Mouse (Mus musculus) megakaryocyte-erythroid progenitor cell, adult 5-6 weeks (primary cell): ENCODE measurements around the gene Zfp953. TPM values are rescaled to one million over a fixed set of nuclear protein-coding genes. Genes with fewer than 3 reads are reported as not detected.
A peak's percentile ranks its signal among the peaks of the same experiment; 100 is the strongest.

Experiments used
- ATAC-seq: replicated peaks from 2 replicates; pipeline ENCODE4 v1.8.0; 2016; ENCODE audit warnings: mild to moderate bottlenecking, inconsistent platforms; ENCODE audit not compliant: severe bottlenecking, poor library complexity, low FRiP score, low TSS enrichment
- total RNA-seq, 2 experiments: library from RNA; stranded (forward) in 1 of 2; stranded (reverse) in 1 of 2; fragments of 200-1000, 215-1000 nt in 1 of 2; fragments of >200 nt in 1 of 2; fragmentation: Nextera tagmentation in 1 of 2; gene quantifications; 2 replicates each; pipeline ENCODE4 v1.2.3; 2014 to 2017

Gene Zfp953
- total RNA-seq (2014; fragmentation: Nextera tagmentation) (6.1 and 7.5 TPM in 2 replicates), total RNA-seq (2017) (6.3 and 10.5 TPM in 2 replicates)

DNA sequence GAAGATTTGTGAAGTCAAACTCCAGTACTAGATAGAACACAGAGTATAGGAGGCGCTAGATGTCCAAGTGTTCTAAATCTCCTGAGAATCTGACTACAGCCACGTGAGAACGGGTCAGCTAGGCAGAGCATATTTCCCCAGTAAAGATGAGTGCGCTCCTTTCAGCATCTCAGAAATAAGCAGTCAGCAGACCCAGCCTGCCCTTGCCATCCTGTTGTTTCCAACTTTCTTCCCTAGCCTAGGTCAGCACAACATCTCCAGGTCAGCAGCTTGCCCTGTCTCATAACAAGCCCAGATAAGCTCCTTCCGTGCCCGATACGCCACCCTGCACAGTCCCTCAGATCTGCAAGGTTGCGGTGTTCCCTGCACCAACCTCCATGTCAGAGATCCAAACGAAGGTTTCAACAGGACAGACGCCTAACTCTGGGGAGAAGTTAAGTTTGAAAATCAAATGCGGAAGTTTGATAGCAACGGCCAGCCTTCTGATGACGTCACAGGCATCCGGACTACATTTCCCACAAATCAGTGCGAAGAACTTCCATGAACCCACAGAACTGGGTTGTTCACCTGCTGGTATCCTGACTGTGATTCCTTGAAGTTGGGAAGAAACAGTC, at the start of gene Zfp953, which contains the start of gene Gm28044:
Gene Zfp953, minus strand, starts transcription at position 475 of the 614 bp plus-strand sequence.
Gene Gm28044, minus strand, starts transcription at position 406 of the 614 bp plus-strand sequence.
- ATAC-seq = peak; percentile 91

GRCm38 (mm10) chr13:67399183-67399903, 38.9 kb upstream of the Zfp953 start, which contains the start of gene Zfp429:
Zfp429 (minus strand) TSS chr13:67399819.
- peak; percentile 98 for ATAC-seq

DNA sequence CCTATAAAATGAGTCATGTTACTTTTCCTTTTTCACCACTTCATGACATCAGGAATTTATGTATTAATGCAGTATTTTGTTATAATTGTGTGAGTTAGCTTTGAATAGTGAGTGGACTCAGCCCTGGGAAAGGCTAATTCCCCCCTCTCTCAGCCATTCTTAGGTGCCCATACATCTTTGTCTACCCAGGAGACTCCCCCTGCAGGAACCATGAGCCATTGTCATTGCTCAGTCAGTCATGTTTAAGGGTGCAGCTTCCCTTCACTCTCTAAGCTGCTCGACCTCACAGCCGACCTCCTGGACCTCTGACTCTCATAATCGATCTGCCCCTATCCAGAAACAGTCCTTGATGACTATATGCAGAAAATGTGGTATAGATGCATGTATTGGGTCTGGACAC, 15.8 kb upstream of the Zfp953 start:
- ATAC-seq = peak; percentile 78

GRCm38 (mm10) chr13:67375050-67375911, 14.9 kb upstream of the Zfp953 start, which contains the start of the genes Gm28041 and Zfp456:
Gm28041 (minus strand) TSS chr13:67375733.
Zfp456 (minus strand) TSS chr13:67375810.
- peak; percentile 97 for ATAC-seq

GRCm38 (mm10) chr13:67351854-67352253, 8.6 kb downstream of the Zfp953 start:
- ATAC-seq = no peak

GRCm38 (mm10) chr13:67343422-67343821, 17.0 kb downstream of the Zfp953 start:
- ATAC-seq = no peak

GRCm38 (mm10) chr13:67332877-67333276, 27.5 kb downstream of the Zfp953 start:
- no peak for ATAC-seq

- peak; percentile 99 for ATAC-seq
These were observed 28.2 kb downstream of the Zfp953 start, which contains the start of gene Zfp595 for GRCm38 (mm10) chr13:67332019-67332724. Zfp595 (minus strand) TSS chr13:67332570.

DNA sequence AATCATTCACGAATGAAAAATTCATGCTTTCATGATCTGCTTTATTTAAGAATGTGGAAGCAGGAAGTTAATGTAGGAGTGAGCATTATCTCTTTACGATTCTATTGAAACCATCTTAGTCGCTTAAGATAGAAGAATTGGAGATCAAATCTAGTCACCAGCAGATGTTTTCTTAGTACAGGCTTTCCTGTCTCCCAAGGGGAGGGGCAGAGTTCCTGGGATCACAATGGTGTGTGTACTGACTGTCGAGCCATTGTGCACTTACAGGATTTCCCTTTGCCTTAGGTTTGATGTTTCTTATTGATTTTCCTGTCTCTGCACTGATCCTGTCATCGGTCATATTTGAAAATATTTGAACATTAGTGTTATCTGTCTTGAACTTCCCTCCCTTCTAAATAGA, 53.7 kb downstream of the Zfp953 start:
- 0 out of 2 replicates have a peak, but pooled peaks have one; percentile 7 for ATAC-seq

DNA sequence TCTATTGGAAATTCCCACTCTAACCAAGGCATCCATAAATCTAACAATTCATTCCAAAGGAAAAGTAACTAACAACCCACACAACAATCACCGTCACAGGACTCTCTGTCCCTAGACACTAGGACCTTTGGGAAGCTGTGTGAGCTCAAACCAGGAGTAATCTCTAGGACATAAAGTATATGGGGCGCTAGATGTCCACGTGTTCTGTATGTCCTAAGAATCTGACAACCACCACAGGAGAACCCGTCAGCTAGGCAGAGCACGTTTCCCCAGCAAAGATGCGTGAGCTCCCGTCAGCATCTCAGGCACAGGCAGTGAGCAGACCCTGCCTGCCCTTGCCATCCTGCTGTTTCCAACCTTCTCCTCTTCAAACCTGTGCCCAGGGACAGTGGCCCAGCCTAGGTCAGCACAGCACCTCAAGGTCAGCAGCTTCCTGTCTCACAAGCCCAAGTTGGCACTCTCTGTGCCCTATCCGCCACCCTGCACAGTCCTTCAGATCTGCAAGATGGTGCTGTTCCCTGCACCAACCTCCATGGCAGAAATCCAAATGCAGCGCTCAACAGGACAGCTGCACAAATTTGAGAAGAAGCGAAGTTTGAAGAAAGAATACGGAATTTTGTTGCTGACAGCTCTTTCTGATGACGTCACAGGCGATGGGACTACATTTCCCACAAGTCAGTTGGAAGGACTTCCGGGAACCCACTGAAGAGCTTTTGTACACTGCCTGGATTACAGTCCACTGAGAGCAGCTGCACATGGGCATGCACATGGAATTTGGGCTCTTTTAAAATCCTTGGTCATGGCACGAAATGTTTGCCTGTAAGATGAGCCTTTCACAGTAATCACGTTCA, 54.4 kb downstream of the Zfp953 start, which contains the start of gene Zfp457:
Gene Zfp457, minus strand, starts transcription at position 664 of the 851 bp plus-strand sequence.
- peak; percentile 98 for ATAC-seq

Other genes with a start within 250 kb of the Zfp953 start
- 0.22 and 2.1 TPM in 2 replicates for gene Rslcan18, start 244.3 kb downstream of the Zfp953 start, total RNA-seq (2014; fragmentation: Nextera tagmentation)
- 0.15 and 0.99 TPM in 2 replicates for gene Rslcan18, start 244.3 kb downstream of the Zfp953 start, total RNA-seq (2017)
- 2.2 and 6.3 TPM in 2 replicates for gene Zfp759, start 238.9 kb downstream of the Zfp953 start, total RNA-seq (2014; fragmentation: Nextera tagmentation)
- 3.7 and 5.6 TPM in 2 replicates for gene Zfp759, start 238.9 kb downstream of the Zfp953 start, total RNA-seq (2017)
- 0.25 and 2.0 TPM in 2 replicates for gene Rsl1, start 187.4 kb downstream of the Zfp953 start, total RNA-seq (2014; fragmentation: Nextera tagmentation)
- gene Rsl1, start 187.4 kb downstream of the Zfp953 start, total RNA-seq (2017) = 1.8 and 5.6 TPM in 2 replicates
- 2.4 and 2.6 TPM in 2 replicates for gene Zfp455, start 166.1 kb downstream of the Zfp953 start, total RNA-seq (2014; fragmentation: Nextera tagmentation)
- gene Zfp455, start 166.1 kb downstream of the Zfp953 start, total RNA-seq (2017) = 0.38 and 2.4 TPM in 2 replicates
- gene Zfp458, start 82.1 kb downstream of the Zfp953 start, total RNA-seq (2014; fragmentation: Nextera tagmentation) = 4.6 and 9.0 TPM in 2 replicates
- gene Zfp458, start 82.1 kb downstream of the Zfp953 start, total RNA-seq (2017) = 3.1 and 4.4 TPM in 2 replicates
- gene Zfp457, start 54.1 kb downstream of the Zfp953 start, total RNA-seq (2014; fragmentation: Nextera tagmentation) = 2.5 and 4.3 TPM in 2 replicates
- gene Zfp457, start 54.1 kb downstream of the Zfp953 start, total RNA-seq (2017) = 1.0 TPM in 1 of 2 replicates, not detected in the other
- 5.2 and 11.6 TPM in 2 replicates for gene Zfp595, start 28.0 kb downstream of the Zfp953 start, total RNA-seq (2014; fragmentation: Nextera tagmentation)
- gene Zfp595, start 28.0 kb downstream of the Zfp953 start, total RNA-seq (2017) = 4.9 and 8.2 TPM in 2 replicates
- 6.6 and 13.8 TPM in 2 replicates for gene Gm28044, start 69 bp downstream of the Zfp953 start, total RNA-seq (2014; fragmentation: Nextera tagmentation)
- gene Gm28044, start 69 bp downstream of the Zfp953 start, total RNA-seq (2017) = 3.5 TPM in 1 of 2 replicates, not detected in the other
- gene Gm28041, start 15.1 kb upstream of the Zfp953 start, total RNA-seq (2014; fragmentation: Nextera tagmentation) = 0.66 TPM in 1 of 2 replicates, not detected in the other
- gene Gm28041, start 15.1 kb upstream of the Zfp953 start, total RNA-seq (2017) = 2.3 TPM in 1 of 2 replicates, not detected in the other
- gene Zfp456, start 15.2 kb upstream of the Zfp953 start, total RNA-seq (2014; fragmentation: Nextera tagmentation) = 2.4 and 2.6 TPM in 2 replicates
- 1.7 and 3.7 TPM in 2 replicates for gene Zfp456, start 15.2 kb upstream of the Zfp953 start, total RNA-seq (2017)
- gene Zfp429, start 39.2 kb upstream of the Zfp953 start, total RNA-seq (2014; fragmentation: Nextera tagmentation) = 4.3 and 6.2 TPM in 2 replicates
- 10.5 and 11.5 TPM in 2 replicates for gene Zfp429, start 39.2 kb upstream of the Zfp953 start, total RNA-seq (2017)
- 1.4 and 2.6 TPM in 2 replicates for gene Zfp459, start 60.8 kb upstream of the Zfp953 start, total RNA-seq (2014; fragmentation: Nextera tagmentation)
- 1.3 and 1.9 TPM in 2 replicates for gene Zfp459, start 60.8 kb upstream of the Zfp953 start, total RNA-seq (2017)
- 8.7 and 14.3 TPM in 2 replicates for gene Zfp874a, start 91.0 kb upstream of the Zfp953 start, total RNA-seq (2014; fragmentation: Nextera tagmentation)
- gene Zfp874a, start 91.0 kb upstream of the Zfp953 start, total RNA-seq (2017) = 13.7 and 21.8 TPM in 2 replicates
- gene Zfp874b, start 123.7 kb upstream of the Zfp953 start, total RNA-seq (2014; fragmentation: Nextera tagmentation) = 4.5 and 13.3 TPM in 2 replicates
- 7.6 and 9.2 TPM in 2 replicates for gene Zfp874b, start 123.7 kb upstream of the Zfp953 start, total RNA-seq (2017)
- gene Zfp58, start 139.9 kb upstream of the Zfp953 start, total RNA-seq (2014; fragmentation: Nextera tagmentation) = 3.3 and 4.6 TPM in 2 replicates
- gene Zfp58, start 139.9 kb upstream of the Zfp953 start, total RNA-seq (2017) = 5.5 and 12.6 TPM in 2 replicates
- not detected in 2 replicates for gene Gm26965, start 165.5 kb upstream of the Zfp953 start, total RNA-seq (2014; fragmentation: Nextera tagmentation)
- not detected in 2 replicates for gene Gm26965, start 165.5 kb upstream of the Zfp953 start, total RNA-seq (2017)
- 13.6 and 18.1 TPM in 2 replicates for gene Zfp87, start 165.6 kb upstream of the Zfp953 start, total RNA-seq (2014; fragmentation: Nextera tagmentation)
- 14.1 and 14.7 TPM in 2 replicates for gene Zfp87, start 165.6 kb upstream of the Zfp953 start, total RNA-seq (2017)
- 7.8 and 9.6 TPM in 2 replicates for gene Zfp748, start 193.2 kb upstream of the Zfp953 start, total RNA-seq (2014; fragmentation: Nextera tagmentation)
- gene Zfp748, start 193.2 kb upstream of the Zfp953 start, total RNA-seq (2017) = 9.4 and 11.8 TPM in 2 replicates
- gene Zfp729b, start 249.1 kb upstream of the Zfp953 start, total RNA-seq (2014; fragmentation: Nextera tagmentation) = 9.6 and 13.3 TPM in 2 replicates
- gene Zfp729b, start 249.1 kb upstream of the Zfp953 start, total RNA-seq (2017) = 11.7 and 17.0 TPM in 2 replicates